Mouse (Mus musculus) liver, postnatal 0 days (tissue): ENCODE results near the gene Gabbr2.

Experiments
- CTCF ChIP-seq: sonication (generic); IDR thresholded peaks from 2 replicates; pipeline ENCODE4 v1.5.1; 2016; ENCODE audit warnings: antibody characterized with exemption, low read depth
- EP300 ChIP-seq: IDR thresholded peaks from 2 replicates; pipeline ENCODE4 v1.6.1; 2016; ENCODE audit warnings: antibody characterized with exemption, low read depth, mild to moderate bottlenecking

GRCm38 (mm10) chr4:47032171-47032570, 40.5 kb upstream of the Gabbr2 start:
- TF ChIP-seq CTCF: no peak
- TF ChIP-seq EP300: no peak
